Mouse (Mus musculus): ENCODE data around the gene Prcc. TPM values are rescaled to one million over a fixed set of nuclear protein-coding genes. Genes with fewer than 3 reads are reported as not detected.

The Prcc gene
- total and polyA plus RNA-seq, 2 experiments from 2014 or later: 10.0 to 55.6 TPM

DNA sequence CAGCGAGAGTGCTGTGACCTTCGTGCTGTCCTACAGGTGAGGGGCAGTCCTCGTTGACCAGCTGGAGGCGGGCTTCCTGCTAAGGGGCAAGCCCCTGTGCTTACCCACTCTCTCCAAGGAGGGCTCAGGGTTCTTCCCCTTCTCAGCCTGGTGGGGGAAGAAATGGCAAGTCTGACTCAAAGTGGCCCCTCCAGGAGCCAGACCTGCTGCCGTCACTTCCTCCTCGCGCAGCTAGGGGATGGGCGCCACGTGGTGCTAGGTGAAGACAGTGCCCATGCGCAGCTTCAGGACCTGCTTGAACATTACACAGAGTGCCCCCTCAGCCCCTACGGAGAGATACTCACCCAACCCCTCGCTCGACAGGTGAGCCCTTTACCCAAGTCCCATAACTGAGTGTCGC, 36.3 kb downstream of the Prcc start:
- no peak overlapping the region for H3K4me2 ChIP-seq (ENCODE audit: low read depth, low read length)
- ATAC-seq (ENCODE audit: insufficient read depth, low read depth) (no peak), DNase-seq (ENCODE audit: low spot score) (no peak)
- no peaks in the 10 kb centered on the region for H3K36me3 ChIP-seq (replicated peaks; ENCODE audit: control insufficient read depth, insufficient read depth, low read length)
- H3K9ac ChIP-seq (replicated peaks; ENCODE audit: low read depth, low read length): no peak overlapping the region
- TF ChIP-seq CTCF (IDR thresholded peaks at IDR 0.05; ENCODE audit: low read depth) (no peak), EP300 (IDR thresholded peaks at IDR 0.05; ENCODE audit: low read depth) (no peak)
- no peaks in the 10 kb centered on the region for H3K9me3 ChIP-seq (replicated peaks; ENCODE audit: control insufficient read depth, low read length)
- H3K4me3 ChIP-seq (ENCODE audit: low read depth, low read length): no peak overlapping the region
- no peak overlapping the region for H3K27ac ChIP-seq (ENCODE audit: low read depth)
- no peaks in the 10 kb centered on the region for H3K27me3 ChIP-seq (ENCODE audit: control insufficient read depth, insufficient read depth, low read length)
- H3K4me1 ChIP-seq (ENCODE audit: control insufficient read depth, insufficient read depth): peaks cover 4% of the 10 kb centered on the region; the same call in 1 of the 2 replicates
- 73% methylated on average over 14 of the region's 14 CpGs for WGBS

DNA sequence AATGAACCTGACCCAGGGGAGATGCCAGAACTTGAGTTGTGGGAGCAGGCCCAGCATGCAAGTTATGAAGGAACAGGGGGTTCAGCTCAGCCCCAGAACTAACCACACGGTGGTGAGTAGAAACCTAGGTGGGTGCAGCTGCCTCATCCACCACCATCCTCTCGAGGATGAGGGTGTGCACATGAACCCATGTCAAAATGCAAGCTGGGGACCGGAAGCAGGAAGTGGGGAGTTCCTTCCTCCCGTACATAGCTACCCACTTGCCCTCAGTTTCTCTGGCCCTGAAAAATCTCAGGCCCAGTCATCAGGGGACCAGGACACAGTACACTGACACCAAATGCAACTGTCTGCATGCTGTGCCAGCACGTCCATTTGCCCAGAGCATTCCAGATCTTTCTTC, 37.7 kb downstream of the Prcc start:
- Histone ChIP-seq H3K4me3 (ENCODE audit: low read depth, low read length) (no peak overlapping the region), H3K27me3 (ENCODE audit: control insufficient read depth, insufficient read depth, low read length) (no peaks in the 10 kb centered on the region), H3K9ac (replicated peaks; ENCODE audit: low read depth, low read length) (no peak overlapping the region), H3K9me3 (replicated peaks; ENCODE audit: control insufficient read depth, low read length) (no peaks in the 10 kb centered on the region), H3K36me3 (replicated peaks; ENCODE audit: control insufficient read depth, insufficient read depth, low read length) (no peaks in the 10 kb centered on the region), H3K4me1 (ENCODE audit: control insufficient read depth, insufficient read depth) (peaks cover 4% of the 10 kb centered on the region; the same call in 1 of the 2 replicates), H3K27ac (ENCODE audit: low read depth) (peak overlapping the region; percentile 55; the same call in 1 of the 2 replicates), H3K4me2 (ENCODE audit: low read depth, low read length) (peak overlapping the region; percentile 22; the same call in 1 of the 2 replicates)
- DNase-seq (ENCODE audit: low spot score) (no peak), ATAC-seq (ENCODE audit: insufficient read depth, low read depth) (no peak)
- WGBS: 46% methylated on average over 5 of the region's 5 CpGs
- no peak for TF ChIP-seq CTCF (IDR thresholded peaks at IDR 0.05; ENCODE audit: low read depth)
- TF ChIP-seq EP300 (IDR thresholded peaks at IDR 0.05; ENCODE audit: low read depth): no peak

DNA sequence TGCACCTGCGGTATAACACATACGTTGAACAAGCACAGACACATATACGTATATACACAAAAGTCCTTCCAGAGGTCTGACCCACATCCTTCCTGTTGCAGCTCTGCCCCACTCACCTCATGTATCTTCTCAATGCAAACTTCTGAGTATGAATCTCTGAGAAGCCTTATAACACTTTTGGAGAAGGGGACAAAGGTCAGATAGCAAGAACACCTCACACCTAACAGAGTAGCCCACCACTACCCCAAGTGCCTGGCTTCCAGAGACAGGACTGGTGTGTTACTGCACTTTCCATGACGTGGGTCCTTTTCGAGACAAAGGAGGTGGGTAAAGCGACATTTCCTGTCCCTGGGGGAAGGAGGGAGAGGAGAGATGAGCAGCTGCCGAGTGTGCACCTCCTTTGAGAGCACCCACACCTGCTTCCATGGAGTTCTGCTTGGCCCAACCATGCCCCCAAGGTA, 38.7 kb downstream of the Prcc start, which contains the start of gene Sh2d2a:
Sh2d2a (plus strand) TSS at position 106 of the 461 bp plus-strand sequence.
- Histone ChIP-seq H3K9me3 (replicated peaks; ENCODE audit: control insufficient read depth, low read length) (no peaks in the 10 kb centered on the region), H3K9ac (replicated peaks; ENCODE audit: low read depth, low read length) (no peak within 1 kb of the TSS), H3K4me3 (ENCODE audit: low read depth, low read length) (no peak within 1 kb of the TSS; the same call in 1 of the 2 replicates), H3K4me1 (ENCODE audit: control insufficient read depth, insufficient read depth) (peaks cover 4% of the 10 kb centered on the region; the same call in 1 of the 2 replicates), H3K27ac (ENCODE audit: low read depth) (peak within 1 kb of the TSS; percentile 55; the same call in 1 of the 2 replicates), H3K4me2 (ENCODE audit: low read depth, low read length) (peak within 1 kb of the TSS; percentile 22; the same call in 1 of the 2 replicates), H3K27me3 (ENCODE audit: control insufficient read depth, insufficient read depth, low read length) (no peaks in the 10 kb centered on the region), H3K36me3 (replicated peaks; ENCODE audit: control insufficient read depth, insufficient read depth, low read length) (no peaks in the 10 kb centered on the region)
- 60% methylated on average over 7 of the region's 7 CpGs for WGBS
- ATAC-seq (ENCODE audit: insufficient read depth, low read depth): no peak
- DNase-seq (ENCODE audit: low spot score): peak; percentile 17
- TF ChIP-seq CTCF (IDR thresholded peaks at IDR 0.05; ENCODE audit: low read depth) (no peak), EP300 (IDR thresholded peaks at IDR 0.05; ENCODE audit: low read depth) (no peak)

DNA sequence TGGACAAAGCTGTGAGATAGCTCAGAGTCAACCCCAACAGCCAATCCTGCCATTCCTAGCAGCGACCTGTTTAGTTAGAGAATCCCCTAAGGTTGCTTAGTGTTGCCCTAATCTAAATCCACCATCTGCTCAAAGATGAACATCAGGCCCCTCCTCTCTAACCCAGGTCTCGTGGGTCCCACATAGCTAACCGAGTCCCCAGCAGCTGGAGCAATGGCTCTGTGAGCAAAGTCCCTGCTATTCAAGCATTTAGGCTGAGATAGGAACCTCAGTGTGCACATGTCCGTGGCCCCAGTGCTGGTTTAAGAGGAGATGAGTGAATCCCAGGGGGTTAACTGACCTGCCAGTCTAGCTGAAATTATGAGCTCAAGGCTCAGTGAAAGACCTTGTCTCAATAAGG, 39.2 kb downstream of the Prcc start:
- no peaks in the 10 kb centered on the region for H3K36me3 ChIP-seq (replicated peaks; ENCODE audit: control insufficient read depth, insufficient read depth, low read length)
- H3K27ac ChIP-seq (ENCODE audit: low read depth): peak overlapping the region; percentile 55; the same call in 1 of the 2 replicates
- WGBS: 69% methylated on average over 4 of the region's 4 CpGs

DNA sequence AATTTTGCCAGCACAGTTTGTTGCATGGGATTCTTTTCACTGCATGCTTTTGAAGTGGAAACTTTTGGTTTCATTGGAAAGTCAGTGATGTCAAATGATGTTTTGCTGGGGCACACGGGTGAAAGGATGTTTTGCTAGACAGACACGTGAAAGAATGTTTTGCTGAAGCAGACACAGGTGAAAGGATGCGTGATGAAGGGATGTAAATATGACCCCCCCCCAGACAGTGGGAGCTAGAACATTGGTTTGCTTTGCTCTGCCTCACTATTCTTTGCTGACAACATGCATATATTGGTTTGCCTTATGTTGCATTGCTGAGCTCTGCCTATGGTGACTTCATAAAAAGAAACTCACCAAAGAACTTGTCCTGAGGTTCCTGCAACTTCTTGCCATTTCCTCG, 40.4 kb downstream of the Prcc start:
- Histone ChIP-seq H3K9ac (replicated peaks; ENCODE audit: low read depth, low read length) (no peak overlapping the region), H3K27me3 (ENCODE audit: control insufficient read depth, insufficient read depth, low read length) (0 out of 2 replicates have a peak, but pooled peaks cover 2% of the 10 kb centered on the region), H3K4me1 (ENCODE audit: control insufficient read depth, insufficient read depth) (peaks cover 4% of the 10 kb centered on the region; the same call in 1 of the 2 replicates), H3K9me3 (replicated peaks; ENCODE audit: control insufficient read depth, low read length) (no peaks in the 10 kb centered on the region), H3K4me3 (ENCODE audit: low read depth, low read length) (no peak overlapping the region), H3K27ac (ENCODE audit: low read depth) (no peak overlapping the region), H3K36me3 (replicated peaks; ENCODE audit: control insufficient read depth, insufficient read depth, low read length) (no peaks in the 10 kb centered on the region), H3K4me2 (ENCODE audit: low read depth, low read length) (no peak overlapping the region)
- no peak for TF ChIP-seq CTCF (IDR thresholded peaks at IDR 0.05; ENCODE audit: low read depth)
- ATAC-seq (ENCODE audit: insufficient read depth, low read depth) (no peak), DNase-seq (ENCODE audit: low spot score) (no peak)
- 70% methylated on average over 4 of the region's 4 CpGs for WGBS

More for the DNA sequence above, 39.2 kb downstream of the Prcc start:
- no peaks in the 10 kb centered on the region for H3K27me3 ChIP-seq (ENCODE audit: control insufficient read depth, insufficient read depth, low read length)
- H3K4me2 ChIP-seq (ENCODE audit: low read depth, low read length): no peak overlapping the region
- no peak overlapping the region for H3K4me3 ChIP-seq (ENCODE audit: low read depth, low read length)
- ATAC-seq (ENCODE audit: insufficient read depth, low read depth) (no peak), DNase-seq (ENCODE audit: low spot score) (no peak)
- peaks cover 4% of the 10 kb centered on the region; the same call in 1 of the 2 replicates for H3K4me1 ChIP-seq (ENCODE audit: control insufficient read depth, insufficient read depth)
- H3K9ac ChIP-seq (replicated peaks; ENCODE audit: low read depth, low read length): no peak overlapping the region
- no peaks in the 10 kb centered on the region for H3K9me3 ChIP-seq (replicated peaks; ENCODE audit: control insufficient read depth, low read length)
- TF ChIP-seq EP300 (IDR thresholded peaks at IDR 0.05; ENCODE audit: low read depth) (no peak), CTCF (IDR thresholded peaks at IDR 0.05; ENCODE audit: low read depth) (no peak)

DNA sequence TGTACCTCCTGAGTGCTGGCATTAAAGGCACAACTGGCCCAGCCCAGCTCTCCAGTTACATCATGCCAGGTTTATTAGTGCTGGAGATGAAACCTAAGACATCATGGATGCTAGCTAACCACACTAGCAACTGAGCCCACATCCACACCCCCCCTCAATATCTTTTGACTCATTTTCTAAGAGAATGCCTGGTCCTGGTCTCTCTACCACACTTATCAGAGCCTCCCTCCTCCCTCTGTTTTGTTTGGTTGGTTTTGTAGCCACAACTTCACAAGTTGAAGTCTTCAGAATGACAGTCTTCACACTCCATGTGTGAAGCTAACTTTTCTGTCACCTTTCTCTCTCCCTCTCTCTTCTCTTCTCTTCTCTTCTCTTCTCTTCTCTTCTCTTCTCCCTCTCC, 44.5 kb downstream of the Prcc start:
- Histone ChIP-seq H3K4me3 (ENCODE audit: low read depth, low read length) (no peak overlapping the region), H3K4me1 (ENCODE audit: control insufficient read depth, insufficient read depth) (no peaks in the 10 kb centered on the region), H3K27me3 (ENCODE audit: control insufficient read depth, insufficient read depth, low read length) (peaks cover 7% of the 10 kb centered on the region; the same call in 1 of the 2 replicates), H3K9me3 (replicated peaks; ENCODE audit: control insufficient read depth, low read length) (no peaks in the 10 kb centered on the region), H3K9ac (replicated peaks; ENCODE audit: low read depth, low read length) (no peak overlapping the region), H3K36me3 (replicated peaks; ENCODE audit: control insufficient read depth, insufficient read depth, low read length) (no peaks in the 10 kb centered on the region), H3K27ac (ENCODE audit: low read depth) (no peak overlapping the region), H3K4me2 (ENCODE audit: low read depth, low read length) (no peak overlapping the region)
- DNase-seq (ENCODE audit: low spot score) (no peak), ATAC-seq (ENCODE audit: insufficient read depth, low read depth) (no peak)
- TF ChIP-seq CTCF (IDR thresholded peaks at IDR 0.05; ENCODE audit: low read depth) (no peak), EP300 (IDR thresholded peaks at IDR 0.05; ENCODE audit: low read depth) (no peak)

All from heart, postnatal 0 days (tissue).